Mouse (Mus musculus): ENCODE measurements around the gene Il12b. TPM values are rescaled to one million over a fixed set of nuclear protein-coding genes. Genes with fewer than 3 reads are reported as not detected.

Il12b gene
- polyA plus RNA-seq (2012; rRNA removed) (0.04 and 0.06 TPM in 2 replicates), polyA plus RNA-seq (2014; fragmentation: Nextera tagmentation; extraction: Ambion mirVana) (0.26 TPM in 1 of 2 replicates, not detected in the other)

DNA sequence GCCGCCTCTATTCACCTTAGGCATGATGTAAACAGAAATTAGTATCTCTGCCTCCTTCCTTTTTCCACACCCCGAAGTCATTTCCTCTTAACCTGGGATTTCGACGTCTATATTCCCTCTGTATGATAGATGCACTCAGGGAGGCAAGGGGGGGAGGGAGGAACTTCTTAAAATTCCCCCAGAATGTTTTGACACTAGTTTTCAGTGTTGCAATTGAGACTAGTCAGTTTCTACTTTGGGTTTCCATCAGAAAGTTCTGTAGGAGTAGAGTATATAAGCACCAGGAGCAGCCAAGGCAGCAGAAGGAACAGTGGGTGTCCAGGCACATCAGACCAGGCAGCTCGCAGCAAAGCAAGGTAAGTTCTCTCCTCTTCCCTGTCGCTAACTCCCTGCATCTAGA lies at the start of gene Il12b:
Il12b (plus strand) TSS at position 301 of the 400 bp plus-strand sequence.
- no peak for TF ChIP-seq POLR2A (IDR thresholded peaks at IDR 0.05; ENCODE audit: borderline replicate concordance, extremely low read depth, insufficient read depth, insufficient read length)
- Histone ChIP-seq H3K9ac (ENCODE audit: low read depth, low read length, severe bottlenecking) (peak within 1 kb of the TSS; percentile 40; the same call in 1 of the 2 replicates), H3K4me1 (ENCODE audit: control insufficient read depth, insufficient read depth, low read length) (0 out of 2 replicates have a peak, but pooled peaks cover 3% of the 10 kb centered on the region), H3K27me3 (ENCODE audit: control insufficient read depth, insufficient read depth, low read length) (0 out of 2 replicates have a peak, but pooled peaks cover 6% of the 10 kb centered on the region), H3K27ac (replicated peaks; ENCODE audit: low read depth, low read length) (no peak within 1 kb of the TSS), H3K9me3 (ENCODE audit: control insufficient read depth, low read length) (no peaks in the 10 kb centered on the region), H3K4me3 (replicated peaks; ENCODE audit: low read length) (peak within 1 kb of the TSS; percentile 32; the same call in 1 of the 2 replicates), H3K36me3 (ENCODE audit: control insufficient read depth, insufficient read depth, low read length) (no peaks in the 10 kb centered on the region), H3K4me2 (replicated peaks; ENCODE audit: low read depth, low read length, severe bottlenecking) (peak within 1 kb of the TSS; percentile 60)
- ATAC-seq (ENCODE audit: low FRiP score, low read depth) = no peak
- DNase-seq (ENCODE audit: low spot score) = no peak
- WGBS = 79% methylated on average over 6 of the region's 6 CpGs

- no peaks in the 10 kb centered on the region for H3K4me1 ChIP-seq (ENCODE audit: control insufficient read depth, insufficient read depth, low read length)
- ATAC-seq (ENCODE audit: low FRiP score, low read depth) = no peak
- no peak overlapping the region for H3K27ac ChIP-seq (replicated peaks; ENCODE audit: low read depth, low read length)
- no peak overlapping the region for H3K9ac ChIP-seq (ENCODE audit: low read depth, low read length, severe bottlenecking)
- 82% methylated on average over 8 of the region's 8 CpGs for WGBS
- H3K27me3 ChIP-seq (ENCODE audit: control insufficient read depth, insufficient read depth, low read length) = no peaks in the 10 kb centered on the region
- H3K4me3 ChIP-seq (replicated peaks; ENCODE audit: low read length) = no peak overlapping the region
- H3K36me3 ChIP-seq (ENCODE audit: control insufficient read depth, insufficient read depth, low read length) = no peaks in the 10 kb centered on the region
- no peaks in the 10 kb centered on the region for H3K9me3 ChIP-seq (ENCODE audit: control insufficient read depth, low read length)
- no peak for DNase-seq (ENCODE audit: low spot score)
- no peak overlapping the region for H3K4me2 ChIP-seq (replicated peaks; ENCODE audit: low read depth, low read length, severe bottlenecking)
- no peak for TF ChIP-seq POLR2A (IDR thresholded peaks at IDR 0.05; ENCODE audit: borderline replicate concordance, extremely low read depth, insufficient read depth, insufficient read length)
Observed at GRCm38 (mm10) chr11:44354860-44355470, 44.9 kb upstream of the Il12b start.

GRCm38 (mm10) chr11:44356171-44356570 lies 43.7 kb upstream of the Il12b start:
- WGBS = 94% methylated on average over 4 of the region's 4 CpGs
- ATAC-seq (ENCODE audit: low FRiP score, low read depth) = no peak

GRCm38 (mm10) chr11:44364536-44364935 lies 35.3 kb upstream of the Il12b start:
- H3K4me3 ChIP-seq (replicated peaks; ENCODE audit: low read length) = no peak overlapping the region
- no peaks in the 10 kb centered on the region for H3K4me1 ChIP-seq (ENCODE audit: control insufficient read depth, insufficient read depth, low read length)
- ATAC-seq (ENCODE audit: low FRiP score, low read depth) (no peak), DNase-seq (ENCODE audit: low spot score) (peak; percentile 3)
- H3K9ac ChIP-seq (ENCODE audit: low read depth, low read length, severe bottlenecking) = no peak overlapping the region
- H3K36me3 ChIP-seq (ENCODE audit: control insufficient read depth, insufficient read depth, low read length) = no peaks in the 10 kb centered on the region
- H3K27ac ChIP-seq (replicated peaks; ENCODE audit: low read depth, low read length) = no peak overlapping the region
- no peaks in the 10 kb centered on the region for H3K9me3 ChIP-seq (ENCODE audit: control insufficient read depth, low read length)
- no peaks in the 10 kb centered on the region for H3K27me3 ChIP-seq (ENCODE audit: control insufficient read depth, insufficient read depth, low read length)
- TF ChIP-seq POLR2A (IDR thresholded peaks at IDR 0.05; ENCODE audit: borderline replicate concordance, extremely low read depth, insufficient read depth, insufficient read length) = no peak
- no peak overlapping the region for H3K4me2 ChIP-seq (replicated peaks; ENCODE audit: low read depth, low read length, severe bottlenecking)

More at GRCm38 (mm10) chr11:44356171-44356570, 43.7 kb upstream of the Il12b start:
- no peak for TF ChIP-seq POLR2A (IDR thresholded peaks at IDR 0.05; ENCODE audit: borderline replicate concordance, extremely low read depth, insufficient read depth, insufficient read length)
- Histone ChIP-seq H3K4me3 (replicated peaks; ENCODE audit: low read length) (no peak overlapping the region), H3K27ac (replicated peaks; ENCODE audit: low read depth, low read length) (no peak overlapping the region), H3K4me2 (replicated peaks; ENCODE audit: low read depth, low read length, severe bottlenecking) (no peak overlapping the region), H3K9me3 (ENCODE audit: control insufficient read depth, low read length) (no peaks in the 10 kb centered on the region), H3K4me1 (ENCODE audit: control insufficient read depth, insufficient read depth, low read length) (no peaks in the 10 kb centered on the region), H3K9ac (ENCODE audit: low read depth, low read length, severe bottlenecking) (no peak overlapping the region), H3K36me3 (ENCODE audit: control insufficient read depth, insufficient read depth, low read length) (no peaks in the 10 kb centered on the region), H3K27me3 (ENCODE audit: control insufficient read depth, insufficient read depth, low read length) (no peaks in the 10 kb centered on the region)
- DNase-seq (ENCODE audit: low spot score) = no peak

- no peak for DNase-seq (ENCODE audit: low spot score)
- Histone ChIP-seq H3K27ac (replicated peaks; ENCODE audit: low read depth, low read length) (no peak overlapping the region), H3K4me2 (replicated peaks; ENCODE audit: low read depth, low read length, severe bottlenecking) (no peak overlapping the region), H3K4me3 (replicated peaks; ENCODE audit: low read length) (no peak overlapping the region), H3K36me3 (ENCODE audit: control insufficient read depth, insufficient read depth, low read length) (no peaks in the 10 kb centered on the region), H3K4me1 (ENCODE audit: control insufficient read depth, insufficient read depth, low read length) (no peaks in the 10 kb centered on the region), H3K27me3 (ENCODE audit: control insufficient read depth, insufficient read depth, low read length) (no peaks in the 10 kb centered on the region), H3K9ac (ENCODE audit: low read depth, low read length, severe bottlenecking) (no peak overlapping the region), H3K9me3 (ENCODE audit: control insufficient read depth, low read length) (no peaks in the 10 kb centered on the region)
- ATAC-seq (ENCODE audit: low FRiP score, low read depth) = no peak
- no peak for TF ChIP-seq POLR2A (IDR thresholded peaks at IDR 0.05; ENCODE audit: borderline replicate concordance, extremely low read depth, insufficient read depth, insufficient read length)
- WGBS = 50% methylated on average over 1 of the region's 1 CpGs
Observed at GRCm38 (mm10) chr11:44367711-44368110, 32.2 kb upstream of the Il12b start.
